Mouse (Mus musculus) kidney, postnatal 25 days (tissue): ENCODE measurements around the gene Il10.
A peak's percentile ranks its signal among the peaks of the same experiment; 100 is the strongest.

ENCODE experiments used
- DNase-seq, 2 experiments: peaks; one replicate each; pipeline ENCODE4 v3.0.0; 2021; ENCODE audit warnings: mixed read lengths in 2 of 2

Il10 gene

DNA sequence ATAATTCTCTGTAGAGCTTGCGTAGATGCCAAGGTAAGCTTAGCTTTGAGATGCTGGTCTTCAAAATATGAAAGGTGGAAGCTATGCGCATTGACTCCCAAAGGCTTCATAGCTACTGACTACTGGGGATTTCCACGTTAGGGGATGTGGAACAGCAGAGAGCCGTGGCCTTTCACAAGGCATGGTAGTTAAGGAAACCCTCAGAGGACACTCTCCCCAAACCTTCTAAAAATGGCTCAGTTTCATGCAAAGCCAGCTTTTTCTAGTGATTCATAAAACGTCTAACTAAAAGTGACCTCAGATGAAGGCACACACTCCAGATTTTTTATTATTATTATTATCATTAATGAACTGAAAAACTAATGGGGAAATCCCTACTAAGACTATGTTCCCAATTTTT, 30.4 kb downstream of the Il10 start:
- DNase-seq: no peak

DNA sequence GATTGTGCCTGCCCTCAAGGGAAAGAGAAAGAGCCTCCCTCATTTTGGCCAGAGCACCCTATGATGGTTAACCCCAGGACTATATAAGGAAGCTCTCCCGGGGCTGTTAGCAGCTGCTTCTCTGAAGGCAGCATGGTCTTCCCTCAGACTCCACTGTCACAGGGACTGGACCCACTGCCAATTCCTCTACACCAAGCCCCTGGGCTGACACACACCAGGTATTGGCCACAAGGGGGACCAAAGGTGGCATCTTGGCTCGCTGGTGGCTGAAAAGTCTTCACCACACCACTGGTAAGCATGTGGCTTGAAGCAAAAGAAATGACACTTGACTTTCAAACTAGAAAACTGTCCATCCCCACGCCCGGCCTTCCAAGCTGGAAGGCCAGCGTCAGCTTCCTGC, 31.0 kb downstream of the Il10 start:
- DNase-seq: no peak

DNA sequence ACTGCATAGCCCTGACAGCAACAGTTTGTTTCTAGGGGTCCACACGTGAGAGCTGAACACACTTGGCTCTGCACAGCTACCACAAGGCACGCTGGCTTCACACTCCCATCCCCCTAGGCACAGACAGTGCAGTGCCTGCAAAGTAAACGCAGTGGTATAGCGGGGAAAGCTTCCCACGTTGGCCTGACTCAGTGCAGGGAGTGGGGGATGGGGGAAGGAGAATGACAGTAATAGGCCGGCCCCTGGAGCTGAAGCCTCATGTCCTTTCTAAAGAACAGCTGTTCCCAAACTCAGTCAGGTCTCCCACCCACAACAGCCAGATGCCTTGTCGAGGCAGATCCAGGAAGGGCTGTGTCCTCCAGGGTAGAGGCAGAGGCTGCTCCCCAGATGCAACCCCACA, 31.4 kb downstream of the Il10 start:
- DNase-seq: peak in 1 of 2 experiments; percentile 34

DNA sequence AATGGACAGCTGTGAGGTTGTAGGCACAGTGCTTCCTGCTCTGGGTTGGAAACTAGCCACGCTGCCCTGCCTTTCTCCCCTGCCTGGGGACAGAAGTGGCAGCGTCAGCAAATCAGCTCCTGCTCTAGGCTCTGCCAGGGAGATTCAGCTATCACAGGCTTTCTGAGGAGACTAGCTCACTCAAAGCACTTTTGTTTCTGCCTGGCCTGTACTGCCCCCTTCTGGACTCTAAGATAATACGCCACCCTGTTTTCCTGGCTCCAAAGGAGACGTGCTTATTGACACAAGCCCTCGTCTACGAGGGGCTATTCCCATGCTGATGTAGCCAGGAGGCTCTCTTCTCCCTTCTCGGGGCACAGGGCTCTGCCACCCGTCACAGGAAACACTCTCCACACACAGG, 33.6 kb downstream of the Il10 start:
- peak; percentile 66 to 87 for DNase-seq

DNA sequence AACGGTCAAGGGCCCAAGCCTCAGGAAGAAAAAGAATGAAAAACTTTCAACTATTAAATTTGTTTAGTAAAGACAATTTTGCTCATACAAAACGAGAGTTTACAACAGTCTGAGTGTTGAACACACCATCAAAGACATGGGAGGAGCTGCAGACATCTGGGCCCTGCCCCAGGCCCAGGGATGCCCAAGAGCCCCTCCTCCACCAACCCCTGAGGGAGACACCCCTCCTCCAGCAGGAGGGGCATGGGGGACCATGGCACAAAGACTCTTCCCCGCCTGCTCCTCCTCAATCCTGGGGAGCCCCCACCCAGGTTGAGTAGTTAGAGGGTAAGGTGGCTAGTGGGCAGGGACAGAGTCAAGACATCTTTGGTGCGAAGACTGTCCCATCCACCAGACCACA, 34.0 kb downstream of the Il10 start:
- DNase-seq: no peak

DNA sequence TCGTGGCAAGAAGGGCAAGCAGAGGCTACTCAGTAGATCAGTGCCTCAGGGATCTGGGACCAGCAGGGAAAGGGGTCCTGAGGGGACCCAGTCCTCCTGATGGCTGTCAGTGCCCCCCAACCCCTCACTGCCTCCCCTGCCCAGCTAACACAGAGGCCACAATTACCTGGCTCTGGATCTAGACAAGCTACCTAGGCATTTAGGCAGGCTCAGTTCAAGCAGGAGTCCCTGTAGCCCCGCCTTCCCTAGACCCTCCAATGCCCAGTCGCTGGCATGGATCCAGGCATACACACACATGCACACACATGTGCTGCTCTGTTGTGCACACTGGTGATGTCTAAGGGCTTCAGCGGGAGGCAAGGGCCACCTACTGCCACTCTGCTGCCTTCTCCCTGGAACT, 34.6 kb downstream of the Il10 start:
- DNase-seq: no peak

DNA sequence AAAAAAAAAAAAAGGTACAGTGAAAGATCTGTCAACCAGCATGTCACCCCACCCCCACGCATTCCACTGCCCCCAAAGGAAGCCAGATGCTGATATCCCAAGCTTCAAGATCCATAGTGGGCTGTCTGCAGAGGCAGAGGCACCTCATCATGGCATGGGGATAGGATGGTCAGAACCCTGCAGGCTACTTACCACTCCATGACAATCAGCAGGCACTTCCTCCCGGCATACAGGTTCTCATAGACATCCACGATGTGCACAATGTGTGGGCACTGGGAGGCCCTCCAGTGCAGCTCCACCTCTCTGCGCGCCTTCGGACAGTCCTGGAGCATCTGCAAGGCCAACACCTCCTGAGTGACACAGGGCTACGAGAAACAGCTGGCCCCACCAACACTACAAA, 38.8 kb downstream of the Il10 start:
- DNase-seq: peak in 1 of 2 experiments; percentile 14

DNA sequence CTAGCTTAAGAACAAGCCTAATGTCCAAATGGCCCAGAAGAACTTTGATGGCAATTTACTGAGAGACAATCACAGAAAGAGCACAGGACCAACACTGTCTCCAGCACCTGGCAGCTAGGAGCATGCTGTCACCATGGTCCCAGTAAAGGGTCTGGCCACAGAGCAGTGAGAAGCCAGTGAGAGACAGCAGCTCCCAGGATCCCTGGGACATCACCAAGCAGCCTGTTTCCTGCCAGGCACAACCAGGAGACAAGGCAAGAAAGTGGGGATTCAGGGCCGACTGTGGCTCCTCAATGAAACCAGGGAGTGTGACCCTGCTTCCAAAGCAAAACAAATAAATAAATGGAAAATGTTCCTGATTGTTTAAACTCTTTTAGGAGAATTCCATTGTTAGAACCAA, 39.8 kb downstream of the Il10 start:
- peak in 1 of 2 experiments; percentile 26 for DNase-seq

DNA sequence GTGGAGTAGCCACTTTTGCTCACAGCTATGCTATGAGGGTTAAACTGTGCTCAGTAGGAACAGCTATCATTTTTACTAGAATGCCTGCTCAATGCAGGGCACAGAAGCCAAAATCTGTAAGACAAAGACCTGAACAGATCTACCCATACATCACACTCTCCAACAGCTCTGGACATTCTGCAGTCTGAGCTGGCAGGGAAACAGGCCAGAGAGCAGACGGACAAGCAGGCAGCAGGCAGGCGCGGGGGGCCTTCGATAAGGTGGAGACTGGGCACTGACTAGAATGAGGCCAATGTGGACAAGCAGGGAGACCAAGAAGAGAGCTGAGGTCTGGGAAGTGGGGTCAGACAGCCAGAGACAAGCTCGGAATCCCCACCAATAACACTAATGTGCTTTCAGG, 40.2 kb downstream of the Il10 start:
- peak in 1 of 2 experiments; percentile 24 for DNase-seq

DNA sequence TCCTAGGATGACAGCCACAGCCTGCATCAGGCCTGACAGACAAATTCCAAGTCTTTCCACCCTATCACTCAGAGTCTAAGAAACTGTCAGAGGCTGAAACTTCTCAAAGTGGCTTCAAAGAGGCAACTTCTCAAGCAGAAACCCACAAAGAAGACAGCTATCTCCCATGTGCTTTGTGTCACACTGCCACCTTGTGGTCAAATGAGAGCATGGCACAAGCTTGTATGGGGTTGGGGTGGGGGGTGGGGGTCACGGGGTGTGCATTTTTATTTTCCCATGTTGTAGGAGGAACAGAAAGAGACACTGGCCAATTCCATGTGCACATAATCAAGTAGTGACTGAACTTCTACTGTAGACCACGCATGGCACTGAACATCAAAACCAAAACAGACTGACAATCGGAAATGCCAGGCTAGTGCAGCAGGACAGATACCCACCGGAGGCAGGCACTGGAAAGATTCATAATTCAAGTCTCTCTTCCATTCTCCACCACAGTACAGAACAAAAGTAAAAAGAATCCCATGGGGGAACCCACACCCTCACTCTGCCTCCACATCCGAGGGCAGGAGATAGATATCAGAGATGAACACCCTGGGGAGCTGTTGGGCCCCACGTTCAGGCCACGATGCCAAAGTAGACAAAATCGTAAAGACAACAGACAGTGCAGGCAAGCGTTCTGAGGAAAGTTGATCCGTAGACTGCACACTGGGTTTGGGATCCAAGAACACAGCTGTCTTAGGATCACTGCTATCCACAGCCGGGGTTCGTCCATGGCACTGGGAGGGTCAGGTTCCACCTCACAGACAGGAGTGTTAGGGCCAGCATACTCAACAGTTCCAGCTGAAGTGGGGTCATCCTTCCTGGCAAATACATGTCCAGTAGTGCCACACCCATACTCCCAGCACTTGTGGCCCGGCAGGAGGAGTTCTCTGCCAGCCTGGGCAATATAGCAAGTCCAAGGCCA, 40.9 kb downstream of the Il10 start:
- DNase-seq: peak; percentile 47 to 63

DNA sequence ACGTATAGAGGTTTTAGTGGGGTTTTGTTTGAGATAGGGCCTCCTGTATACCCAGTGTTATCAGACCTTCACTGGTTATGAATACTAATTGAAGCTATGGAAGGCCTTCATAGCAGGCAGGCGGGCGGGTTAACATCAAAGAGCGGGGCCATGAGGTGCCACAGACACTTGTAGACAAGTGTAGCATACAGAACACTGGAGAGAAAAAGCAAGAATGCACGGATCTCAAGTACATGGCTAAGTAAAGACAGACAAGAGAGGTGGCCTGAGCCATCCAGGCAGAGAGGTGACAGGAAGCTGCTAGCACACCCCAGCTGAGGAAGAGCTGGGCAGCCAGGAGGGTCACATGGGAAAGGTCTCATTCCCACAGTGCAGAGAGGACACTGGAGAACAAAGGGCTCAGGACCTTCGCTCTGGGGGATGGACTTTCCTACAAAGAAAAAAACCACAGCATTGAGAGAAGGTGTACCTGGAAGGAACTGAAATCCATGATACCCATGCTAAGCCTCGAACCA, 42.2 kb downstream of the Il10 start:
- peak in 1 of 2 experiments; percentile 46 for DNase-seq

DNA sequence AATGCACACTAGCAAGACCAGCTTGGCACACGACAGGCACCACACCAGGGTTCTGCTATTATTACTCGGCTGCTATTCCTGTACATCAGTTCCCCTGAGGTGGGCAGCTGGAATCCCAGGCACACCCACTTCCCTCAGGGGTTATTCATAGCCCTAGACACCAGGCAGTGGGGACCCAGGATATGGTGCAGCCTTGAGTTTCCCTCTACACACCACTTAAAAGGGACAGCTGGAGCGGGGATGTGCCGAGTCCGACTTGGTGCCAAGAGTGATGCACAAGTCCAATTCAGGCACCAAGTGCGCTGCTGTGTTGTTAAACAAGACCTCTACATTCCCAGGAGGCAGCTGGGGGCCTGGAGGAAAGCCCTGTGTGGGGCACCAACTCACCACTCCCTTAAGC, 43.2 kb downstream of the Il10 start:
- no peak for DNase-seq

DNA sequence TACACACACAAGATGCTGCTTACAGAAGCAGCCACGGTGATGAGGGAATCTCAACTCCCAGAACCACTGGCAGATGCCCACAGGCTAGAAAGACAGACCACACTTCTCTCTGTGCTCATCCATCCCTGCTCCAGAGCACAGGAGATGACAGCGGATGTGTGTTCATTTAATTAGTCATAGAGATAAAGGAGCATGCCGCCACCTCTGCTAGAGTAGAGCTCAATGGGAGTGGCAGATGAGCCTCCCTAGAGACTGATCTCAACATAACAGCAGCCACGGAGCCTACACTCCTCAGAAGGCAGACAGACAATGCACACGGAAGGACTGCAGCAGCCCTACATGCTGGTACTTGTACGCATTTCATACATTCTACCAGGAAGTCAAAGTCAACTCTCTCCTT, 44.6 kb downstream of the Il10 start:
- no peak for DNase-seq

DNA sequence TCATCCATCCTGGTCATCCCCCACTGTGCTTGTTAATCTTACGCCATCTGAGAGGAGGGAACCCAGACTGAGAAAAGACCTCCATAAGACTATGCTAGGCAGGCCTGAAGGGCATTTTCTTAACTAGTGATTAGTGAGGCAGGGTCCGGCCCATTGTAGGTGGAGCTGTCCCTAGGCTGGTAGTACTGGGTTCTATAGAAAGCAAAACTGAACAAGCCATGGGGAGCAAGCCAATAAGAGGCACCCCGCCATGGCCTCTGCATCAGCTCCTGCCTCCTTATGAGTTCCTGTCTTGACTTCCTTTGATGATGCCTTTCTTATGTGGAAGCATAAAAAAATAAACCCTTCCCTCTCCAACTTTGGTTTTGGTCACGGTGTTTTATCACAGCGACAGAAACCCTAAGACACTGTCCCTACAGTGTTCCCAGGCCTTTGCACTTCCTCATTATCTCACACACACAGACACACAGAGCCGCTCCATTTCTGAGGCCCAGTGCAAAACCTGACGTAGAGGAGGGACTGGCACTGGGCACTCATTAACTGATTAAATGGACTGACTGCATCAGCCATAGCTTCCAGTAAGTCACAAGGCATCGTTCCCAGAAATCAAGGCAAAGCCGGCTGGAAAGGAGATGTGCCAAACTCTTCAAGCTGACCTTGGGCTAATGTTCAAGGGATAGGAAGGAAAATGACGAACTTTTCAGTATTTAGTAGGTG, 48.5 kb downstream of the Il10 start:
- DNase-seq: peak; percentile 52 to 70

DNA sequence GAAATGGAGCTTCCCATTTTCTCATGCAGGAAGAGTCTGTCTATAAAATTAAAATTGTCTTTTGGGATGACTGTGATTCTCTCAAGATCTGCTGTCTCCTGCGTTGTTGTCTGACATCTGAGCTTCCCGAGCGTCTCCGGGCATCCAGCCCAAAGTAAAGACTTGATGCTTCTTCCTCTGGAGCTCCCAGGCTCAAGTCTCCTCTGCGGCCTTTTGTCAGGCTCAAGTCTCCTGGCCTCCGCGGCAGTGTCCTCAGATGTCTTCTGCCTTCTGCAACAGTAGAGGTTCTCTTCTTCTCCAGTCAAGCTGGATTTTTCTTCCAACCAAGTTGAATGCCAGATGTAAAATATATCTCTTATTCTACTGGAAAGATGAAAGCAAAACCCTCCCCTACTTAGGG, 49.4 kb downstream of the Il10 start:
- no peak for DNase-seq

DNA sequence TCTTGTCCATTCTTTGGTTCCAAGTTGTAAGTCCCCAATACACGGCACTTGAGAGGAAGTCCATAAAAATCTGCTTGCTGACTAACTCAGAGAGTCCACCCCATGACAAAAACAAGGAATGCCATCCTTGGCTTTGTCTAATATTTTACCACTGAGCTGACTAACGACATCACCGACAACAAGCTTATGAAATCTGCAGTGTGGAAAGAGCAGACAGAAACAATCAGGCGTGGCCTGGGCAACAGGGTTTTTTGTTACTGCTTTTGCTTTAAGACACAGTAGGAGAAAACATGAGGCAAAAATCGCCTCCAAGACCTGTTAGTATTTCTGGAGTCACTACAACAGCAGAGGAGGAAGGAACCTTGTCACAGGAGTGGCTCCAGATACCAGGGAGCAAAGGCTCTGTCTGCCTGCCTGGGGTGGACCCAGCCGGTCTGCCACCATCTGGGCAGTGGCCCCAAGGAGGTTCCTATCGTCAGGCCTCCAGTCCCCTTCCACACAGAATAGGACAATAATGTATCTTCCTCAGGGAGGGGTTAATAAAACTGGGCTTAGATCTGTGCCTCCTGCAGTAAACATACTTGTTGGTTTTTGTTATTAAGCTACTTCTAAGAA, 52.8 kb downstream of the Il10 start:
- no peak for DNase-seq

DNA sequence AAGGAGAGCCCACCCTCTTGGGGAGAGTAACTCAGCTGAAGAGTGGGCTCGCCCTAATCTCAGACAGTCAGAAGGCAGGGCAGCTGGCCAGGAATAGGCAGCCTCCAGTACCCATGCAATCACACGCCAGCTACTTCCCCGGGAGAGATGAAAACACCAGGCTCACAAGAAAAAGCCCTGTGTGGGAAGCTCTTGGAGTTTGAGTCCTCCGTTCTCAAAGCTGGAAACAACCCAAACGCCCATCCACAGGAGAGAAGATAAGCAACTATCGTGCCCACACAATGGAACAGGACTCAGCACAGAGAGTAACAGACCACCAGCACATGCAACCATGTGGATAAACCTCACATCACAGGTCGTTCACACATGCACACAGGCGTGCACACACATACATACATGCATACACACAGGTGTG, 54.9 kb downstream of the Il10 start:
- no peak for DNase-seq
